Mouse (Mus musculus) cortical plate, adult 2 months (tissue): ENCODE data around the gene Rnf43.
A peak's percentile ranks its signal among the peaks of the same experiment; 100 is the strongest.

Source experiments
- CTCF ChIP-seq: fragments of 200-500 bp; IDR thresholded peaks from 2 replicates; pipeline ENCODE4 v1.5.1; 2011; ENCODE audit warnings: mild to moderate bottlenecking, control low read depth, low read length; ENCODE audit not compliant: insufficient read depth; ENCODE audit errors: extremely low read depth
- POLR2A ChIP-seq: fragments of 200-500 bp; IDR thresholded peaks from 2 replicates; pipeline ENCODE4 v1.6.1; 2011; ENCODE audit warnings: mild to moderate bottlenecking, low read length, control low read depth; ENCODE audit not compliant: insufficient read depth; ENCODE audit errors: extremely low read depth

- TF ChIP-seq POLR2A, result peak; percentile 30; the same call in 1 of the 2 replicates
- no peak for TF ChIP-seq CTCF
These were observed 99.5 kb downstream of the Rnf43 start for GRCm38 (mm10) chr11:87761806-87762701.
